Mouse (Mus musculus) kidney, postnatal 36 days (tissue): Measurements from ENCODE around the gene Myl12a.
A peak's percentile ranks its signal among the peaks of the same experiment; 100 is the strongest.
"Not testable (repeated sequence)": the region's sequence is repeated elsewhere in the genome, so short reads cannot be mapped to it uniquely, and the experiment has no call there.

Experiments
- DNase-seq, 2 experiments: peaks; one replicate each; pipeline ENCODE4 v3.0.0; 2021 to 2022; ENCODE audit warnings: mixed read lengths in 2 of 2

Myl12a gene

DNA sequence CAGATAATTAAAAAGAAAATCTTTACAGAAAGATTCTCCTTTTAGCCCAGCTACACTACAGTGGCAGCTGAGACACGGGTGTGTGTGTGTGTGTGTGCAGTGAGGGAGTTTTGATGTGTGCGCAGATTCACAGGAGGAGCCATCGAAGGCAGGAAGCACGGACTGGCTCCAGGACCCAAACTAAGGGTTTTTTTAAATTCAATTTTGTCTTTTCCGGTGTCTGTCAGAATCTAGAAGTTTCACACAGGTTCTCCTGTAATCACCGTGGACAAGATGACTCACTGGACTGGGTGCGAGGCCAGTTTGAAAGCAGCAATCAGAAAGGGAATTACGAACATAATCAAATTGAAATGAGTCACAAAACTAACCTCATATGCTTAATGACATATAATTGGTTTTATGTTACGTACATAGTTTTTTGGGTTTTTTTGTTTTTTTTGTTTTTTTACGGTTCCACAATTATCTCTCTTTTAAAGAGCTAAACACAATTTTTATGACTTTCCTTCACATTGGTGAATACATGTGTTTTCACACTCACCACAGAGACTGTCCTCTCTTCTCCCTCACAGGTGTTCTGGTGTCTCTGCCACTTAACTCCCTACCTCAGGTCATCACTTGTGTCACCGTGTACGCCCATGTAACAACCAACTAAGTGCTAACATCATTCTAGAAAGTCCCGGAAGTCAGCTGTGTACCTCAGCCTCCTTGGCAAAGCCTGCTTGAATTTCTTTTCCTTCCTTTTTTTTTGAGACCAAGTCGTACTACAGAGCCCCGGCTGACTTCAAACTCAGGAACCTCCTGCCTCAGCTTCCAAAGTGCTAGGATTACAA, 15.6 kb downstream of the Myl12a start:
- no peak for DNase-seq

GRCm38 (mm10) chr17:70986355-70986740, 16.3 kb downstream of the Myl12a start:
- no peak for DNase-seq

- no peak for DNase-seq
Measured at GRCm38 (mm10) chr17:70985501-70986354, 16.9 kb downstream of the Myl12a start.

DNA sequence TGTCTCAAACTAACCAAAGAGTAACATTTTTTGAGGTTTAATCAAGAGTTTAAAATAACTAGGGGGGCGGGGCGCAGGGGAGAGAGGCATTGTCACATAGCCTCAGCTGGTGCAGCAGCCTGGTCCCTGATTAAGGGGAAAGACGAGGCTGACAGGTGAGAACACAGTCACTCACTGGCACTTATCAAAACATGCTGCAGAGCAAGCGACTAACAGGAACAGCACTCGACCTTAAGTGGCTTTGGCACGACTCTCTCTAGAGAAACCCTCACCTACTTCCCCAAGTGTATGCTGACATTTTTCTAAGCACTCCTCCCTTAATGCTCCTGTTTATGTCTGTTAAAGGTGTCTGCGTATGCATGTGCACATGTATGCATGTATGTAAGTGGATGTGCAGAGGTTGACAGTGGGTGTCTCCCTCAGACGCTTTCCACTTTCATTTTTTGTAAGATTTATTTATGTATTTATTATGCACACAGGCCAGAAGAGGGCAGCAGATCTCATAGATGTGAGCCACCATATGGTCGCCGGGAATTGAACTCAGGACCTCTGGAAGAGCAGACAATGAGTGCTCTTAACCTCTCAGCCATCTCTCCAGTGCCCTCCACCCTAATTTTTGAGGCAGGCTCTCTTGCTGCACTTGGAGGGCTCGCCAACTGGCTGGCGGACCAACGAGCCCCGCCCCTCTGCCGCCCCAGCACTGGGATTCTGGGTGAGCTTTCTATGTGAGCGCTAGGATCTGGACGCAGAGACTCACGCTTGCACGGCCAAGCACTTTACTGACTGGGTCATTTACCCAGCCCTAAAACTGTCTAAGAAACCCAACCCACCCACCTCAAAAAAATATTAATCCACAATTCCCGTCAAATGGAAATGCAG, 23.1 kb downstream of the Myl12a start:
- DNase-seq: peak in 1 of 2 experiments; percentile 39

DNA sequence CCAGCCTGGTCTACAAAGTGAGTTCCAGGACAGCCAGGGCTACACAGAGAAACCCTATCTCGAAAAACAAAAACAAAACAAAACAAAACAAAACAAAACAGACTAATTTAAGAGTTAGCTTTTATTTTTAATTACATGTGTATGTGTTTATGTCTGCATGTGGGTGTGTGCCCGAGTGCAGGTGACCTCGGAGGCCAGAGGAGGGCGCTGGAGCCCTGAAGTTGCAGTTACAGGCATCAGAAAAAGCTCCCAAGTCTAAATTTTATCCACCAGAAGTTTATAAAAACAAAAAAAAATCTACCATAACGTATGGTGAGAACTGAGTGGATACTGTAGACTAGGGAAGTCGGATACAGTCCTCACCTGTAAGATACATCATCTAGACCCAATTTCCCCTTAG, 24.9 kb downstream of the Myl12a start:
- peak in 1 of 2 experiments; percentile 50 for DNase-seq

GRCm38 (mm10) chr17:70974065-70974464, 28.6 kb downstream of the Myl12a start:
- DNase-seq: not testable (repeated sequence)

DNA sequence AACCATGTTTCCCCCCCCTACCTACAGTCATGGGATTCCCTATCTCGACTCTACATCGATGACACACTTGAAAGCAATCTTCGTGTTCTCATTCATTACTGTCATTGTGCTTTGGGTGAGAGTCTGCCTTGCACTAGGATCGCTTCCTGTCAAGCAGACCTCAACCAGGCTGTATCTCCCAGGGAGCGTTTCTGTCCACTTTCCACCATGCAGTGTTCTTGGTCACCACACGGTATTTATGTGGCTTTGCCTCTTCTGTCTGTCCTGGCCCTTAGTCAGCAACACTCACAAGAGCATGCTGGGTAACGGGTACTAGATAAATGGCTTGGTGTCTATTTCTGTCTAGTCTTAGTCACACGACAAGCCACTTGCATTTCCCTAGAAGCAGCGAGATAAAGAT, 29.3 kb downstream of the Myl12a start:
- DNase-seq: no peak

GRCm38 (mm10) chr17:70971206-70971605, 31.5 kb downstream of the Myl12a start:
- DNase-seq: no peak

DNA sequence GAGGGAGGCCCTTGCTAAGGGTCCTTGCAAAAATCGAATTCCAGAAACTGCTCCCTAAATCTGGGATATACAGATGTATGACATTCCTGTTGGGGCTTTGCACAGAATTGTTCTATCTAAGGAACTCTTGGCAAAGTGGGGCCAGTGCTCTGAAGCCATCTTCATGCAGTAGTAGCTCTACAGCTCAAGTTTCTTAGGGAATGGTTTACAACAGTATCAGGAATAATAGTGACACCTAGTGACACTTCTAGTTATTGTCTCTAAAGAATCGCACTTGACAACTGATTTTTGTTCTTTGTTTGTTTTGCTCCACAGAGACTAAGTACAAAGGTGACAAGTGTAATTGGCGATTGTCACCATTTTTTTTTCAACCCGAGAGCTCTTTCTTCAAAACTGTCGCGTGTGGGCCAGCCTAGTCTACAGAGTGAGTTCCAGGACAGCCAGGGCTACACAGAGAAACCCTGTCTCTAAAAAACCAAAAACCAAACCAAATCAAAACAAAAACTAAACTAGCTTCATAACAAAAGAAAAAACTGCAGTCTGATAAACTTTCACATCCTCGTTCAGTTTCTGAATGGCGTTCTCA, 34.0 kb downstream of the Myl12a start:
- peak; percentile 29 to 39 for DNase-seq

- DNase-seq: no peak
Measured at GRCm38 (mm10) chr17:70967646-70968045, 35.0 kb downstream of the Myl12a start.

GRCm38 (mm10) chr17:70967191-70967590, 35.5 kb downstream of the Myl12a start:
- no peak for DNase-seq

DNA sequence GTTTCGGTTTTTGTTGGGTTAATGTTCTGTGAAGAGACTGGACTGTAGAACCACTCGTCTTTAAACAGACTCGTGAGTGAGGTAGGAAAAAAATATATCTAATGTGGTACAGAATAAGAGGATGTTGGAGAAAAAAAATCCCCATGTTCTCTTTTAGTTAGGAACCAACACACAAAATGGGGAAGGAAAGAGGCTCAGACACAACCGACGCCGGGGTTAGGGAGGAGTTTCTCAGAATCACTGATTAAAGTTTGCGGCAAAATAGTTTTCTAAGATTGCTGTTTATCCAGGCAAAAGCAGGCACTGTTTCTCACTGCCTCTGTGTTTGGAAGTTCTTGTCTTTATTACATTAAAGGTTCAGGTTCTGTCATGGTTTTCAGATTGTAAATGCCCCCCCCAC, 36.6 kb downstream of the Myl12a start:
- no peak for DNase-seq

GRCm38 (mm10) chr17:70965281-70965680, 37.4 kb downstream of the Myl12a start:
- no peak for DNase-seq

DNA sequence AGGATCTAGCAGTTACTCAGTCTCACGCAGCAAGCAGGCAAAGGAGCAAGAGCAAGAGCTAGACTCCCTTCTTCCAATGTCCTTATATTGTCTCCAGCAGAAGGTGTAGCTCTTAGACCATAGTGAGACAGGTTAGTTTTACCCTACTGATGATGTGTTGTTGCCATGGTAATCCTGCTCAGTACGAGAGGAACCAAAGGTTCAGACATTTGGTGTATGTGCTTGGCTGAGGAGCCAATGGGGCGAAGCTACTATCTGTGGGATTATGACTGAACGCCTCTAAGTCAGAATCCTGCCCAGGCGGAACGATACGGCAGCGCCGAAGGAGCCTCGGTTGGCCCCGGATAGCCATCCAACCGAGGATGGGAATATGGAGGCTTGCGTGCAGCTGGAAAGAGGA, 39.1 kb downstream of the Myl12a start:
- peak; percentile 80 to 86 for DNase-seq

DNA sequence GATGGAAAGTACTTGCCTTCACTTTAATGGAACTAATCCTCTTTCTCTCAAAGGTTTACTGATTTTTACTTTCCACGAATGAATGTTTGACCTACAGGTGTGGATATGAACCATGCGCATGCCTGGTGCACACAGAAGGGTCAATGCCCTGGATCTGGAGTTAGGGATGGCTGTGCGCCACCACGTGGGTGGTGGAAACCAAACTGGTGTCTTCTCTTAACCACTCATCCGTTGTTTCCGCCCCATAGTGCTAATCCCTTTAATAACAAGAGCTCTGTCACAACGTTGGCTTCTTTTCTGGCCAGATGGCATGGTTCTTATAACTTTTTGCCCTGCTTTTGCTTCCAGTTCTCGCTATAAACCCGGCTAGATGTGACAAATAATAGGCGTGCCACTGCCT, 51.4 kb downstream of the Myl12a start:
- DNase-seq: peak in 1 of 2 experiments; percentile 58

- DNase-seq: no peak
Measured at GRCm38 (mm10) chr17:70949171-70949570, 53.5 kb downstream of the Myl12a start.

- DNase-seq: no peak
Measured at GRCm38 (mm10) chr17:70948721-70949120, 54.0 kb downstream of the Myl12a start.

DNA sequence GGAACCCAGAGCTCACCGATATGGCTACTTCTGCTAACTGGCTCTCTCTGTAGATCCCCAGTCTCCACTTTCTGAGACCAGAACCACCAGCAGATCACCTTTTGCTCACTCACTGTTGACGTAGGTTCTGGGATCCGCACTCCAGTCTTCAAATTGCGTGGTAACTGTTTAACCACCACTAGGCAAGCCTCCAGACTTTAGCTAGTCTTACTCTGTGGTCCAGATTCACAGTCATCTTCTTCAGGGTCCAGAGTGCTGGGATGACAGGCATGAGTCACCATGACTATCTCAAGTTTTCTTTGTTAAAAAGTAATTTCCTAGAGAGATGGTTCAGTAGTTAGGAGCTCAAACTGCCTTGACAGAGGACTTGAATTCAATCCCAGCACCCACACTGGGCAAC, 58.9 kb downstream of the Myl12a start:
- DNase-seq: peak; percentile 43 to 54
